In genomic region chr11:58096160-58096559, GRCm38 (mm10) we compare ENCODE assay signal across 20 mouse cellular contexts. TPM values are rescaled to one million over a fixed set of nuclear protein-coding genes. Genes with fewer than 3 reads are reported as not detected.
DNase-seq lines count a peak whose midpoint lies in the region; ATAC-seq and TF ChIP-seq lines count a peak whose summit lies in the region.
"Had no signal": no experiment of that assay in that cellular context is flagged by ENCODE, and none has a peak within 500 bp of the region (broad histone marks: within the 10 kb centered on the region; RNA-seq: fewer than 3 reads in every experiment).

No protein-coding gene starts in this region.

- H3K9me3 ChIP-seq in intestine, postnatal 0 days (ENCODE audit: control insufficient read depth), result no peaks in the 10 kb centered on the region
- no peaks in the 10 kb centered on the region for H3K9me3 ChIP-seq in midbrain, embryonic 13.5 days
- H3K9me3 ChIP-seq: G1E; hindbrain, embryonic 15.5 days; kidney, embryonic 15.5 days; limb, embryonic 15.5 days; megakaryocyte, embryonic 14.5 days had no signal

- no peak overlapping the region for H3K27ac ChIP-seq in intestine, postnatal 0 days (ENCODE audit: low read depth, low read length)
- H3K27ac ChIP-seq in midbrain, embryonic 13.5 days, result no peak overlapping the region
- H3K27ac ChIP-seq: hindbrain, embryonic 15.5 days; kidney, embryonic 15.5 days; limb, embryonic 15.5 days had no signal

- H3K4me1 ChIP-seq in intestine, postnatal 0 days (replicated peaks; ENCODE audit: control insufficient read depth, insufficient read depth, low read length), result no peaks in the 10 kb centered on the region
- peaks cover 6% of the 10 kb centered on the region for H3K4me1 ChIP-seq in midbrain, embryonic 13.5 days (replicated peaks)

- peak; percentile 45 for DNase-seq in cerebellum, adult 9-11 months
- DNase-seq in cerebellum, postnatal 14 days, result no peak
- peak; percentile 65 to 67 for DNase-seq in spleen, postnatal 36 days (ENCODE audit: low spot score in 2 of 2)
- no peak for DNase-seq in spleen, adult 12 weeks (ENCODE audit: low spot score)
- no peak for DNase-seq in heart, adult 18-20 months
- DNase-seq: adrenal gland, postnatal 14 days; heart, postnatal 14 days had no signal

- H3K4me3 ChIP-seq in intestine, postnatal 0 days (ENCODE audit: low read depth, low read length), result no peak overlapping the region
- H3K4me3 ChIP-seq in midbrain, embryonic 13.5 days (replicated peaks), result no peak overlapping the region
- H3K4me3 ChIP-seq: hindbrain, embryonic 15.5 days; kidney, embryonic 15.5 days; limb, embryonic 15.5 days; megakaryocyte, embryonic 14.5 days had no signal

- no peak overlapping the region for H3K4me2 ChIP-seq in intestine, postnatal 0 days (replicated peaks; ENCODE audit: low read depth)
- no peak overlapping the region for H3K4me2 ChIP-seq in midbrain, embryonic 13.5 days (replicated peaks)
- H3K4me2 ChIP-seq: hindbrain, embryonic 15.5 days; kidney, embryonic 15.5 days; limb, embryonic 15.5 days had no signal

- ATAC-seq in neutrophil, adult 5-6 weeks (ENCODE audit: extremely low read depth, insufficient number of reproducible peaks, low FRiP score, poor library complexity, severe bottlenecking), result peak; percentile 67
- no peak for ATAC-seq in intestine, postnatal 0 days
- no peak for ATAC-seq in midbrain, embryonic 13.5 days

- no peak overlapping the region for H3K9ac ChIP-seq in intestine, postnatal 0 days (ENCODE audit: low read depth, low read length)
- no peak overlapping the region for H3K9ac ChIP-seq in midbrain, embryonic 13.5 days (replicated peaks)
- H3K9ac ChIP-seq: hindbrain, embryonic 15.5 days; kidney, embryonic 15.5 days; limb, embryonic 15.5 days had no signal

- 40% methylated on average over 5 of the region's 5 CpGs for WGBS in intestine, postnatal 0 days
- 90% methylated on average over 5 of the region's 5 CpGs for WGBS in midbrain, embryonic 13.5 days

- no peaks in the 10 kb centered on the region for H3K27me3 ChIP-seq in intestine, postnatal 0 days (replicated peaks; ENCODE audit: control insufficient read depth, insufficient read depth, low read length)
- H3K27me3 ChIP-seq in midbrain, embryonic 13.5 days, result peaks cover 36% of the 10 kb centered on the region
- H3K27me3 ChIP-seq: limb, embryonic 15.5 days had no signal

- no peak for TF ChIP-seq CTCF in intestine, postnatal 0 days (IDR thresholded peaks at IDR 0.05; ENCODE audit: low read depth)

- H3K36me3 ChIP-seq in intestine, postnatal 0 days (ENCODE audit: control insufficient read depth, insufficient read depth), result no peaks in the 10 kb centered on the region
- H3K36me3 ChIP-seq in midbrain, embryonic 13.5 days, result no peaks in the 10 kb centered on the region
- H3K36me3 ChIP-seq: G1E; hindbrain, embryonic 15.5 days; kidney, embryonic 15.5 days; limb, embryonic 15.5 days had no signal

RNA-seq across cellular contexts. Expression of gene Gm12248, which starts 3.2 kb away (rescaled TPM):
- not detected in 2 replicates for total RNA-seq in neutrophil, adult 5-6 weeks (2017)
- total RNA-seq in heart, adult 18-20 months (2021), result not detected
- not detected in 2 replicates for polyA plus RNA-seq in intestine, postnatal 0 days (2015; fragmentation: Nextera tagmentation; extraction: Ambion mirVana)
- not detected in 2 replicates for polyA plus RNA-seq in midbrain, embryonic 13.5 days (2015; fragmentation: Nextera tagmentation; extraction: Ambion mirVana)
- total RNA-seq: heart, postnatal 14 days; layer of hippocampus, adult 8-10 months; left cerebral cortex, postnatal 10 days had no signal
- polyA plus RNA-seq: cortical plate, adult 2 months; embryonic facial prominence, embryonic 14.5 days; forebrain, embryonic 11.5 days; limb, embryonic 15.5 days had no signal

RNA-seq across cellular contexts. Expression of gene Cnot8, which starts 7.8 kb away (rescaled TPM):
- 63.9 and 75.6 TPM in 2 replicates for total RNA-seq in neutrophil, adult 5-6 weeks (2017)
- 10 to 100 TPM; 36.3 to 37.4 TPM for total RNA-seq in heart, adult 18-20 months (2021)
- 43.2 and 46.2 TPM in 2 replicates for polyA plus RNA-seq in intestine, postnatal 0 days (2015; fragmentation: Nextera tagmentation; extraction: Ambion mirVana)
- 117 and 120 TPM in 2 replicates for polyA plus RNA-seq in midbrain, embryonic 13.5 days (2015; fragmentation: Nextera tagmentation; extraction: Ambion mirVana)

Comparison
In these comparisons a context has a peak if more than half of its experiments do, and no peak if none do; other contexts are left out.
1. DNase-seq: peak in cerebellum, adult 9-11 months (single experiment) and spleen, postnatal 36 days (2 of 2); none in cerebellum, postnatal 14 days (0 of 2), spleen, adult 12 weeks (single experiment) and heart, adult 18-20 months (0 of 2).